Mouse (Mus musculus) gastrocnemius, postnatal 36 days (tissue): Measurements from ENCODE around the gene Tars2. TPM values are rescaled to one million over a fixed set of nuclear protein-coding genes. Genes with fewer than 3 reads are reported as not detected.
A peak's percentile ranks its signal among the peaks of the same experiment; 100 is the strongest.
"Not testable (repeated sequence)": the region's sequence is repeated elsewhere in the genome, so short reads cannot be mapped to it uniquely, and the experiment has no call there.

Source experiments
- DNase-seq, 2 experiments: peaks; one replicate each; pipeline ENCODE4 v3.0.0; 2022
- intact Hi-C: fragments of 180-260 bp; cut with DNase I; formaldehyde crosslinking; loops from one replicate; pipeline ENCODE4 v1.15.1; 2025
- microRNA-seq, 2 experiments: library from miRNA; unstranded; fragments of <30 nt; microRNA quantifications; one replicate each; pipeline ENCODE4 v1.2.0; 2021
- total RNA-seq, 2 experiments: library from RNA; stranded (reverse); gene quantifications; 2 replicates each; pipeline ENCODE4 v1.2.3; 2021

Gene Tars2
- total RNA-seq, 2 experiments from 2014 or later, result 28.0 to 28.7 TPM

DNA sequence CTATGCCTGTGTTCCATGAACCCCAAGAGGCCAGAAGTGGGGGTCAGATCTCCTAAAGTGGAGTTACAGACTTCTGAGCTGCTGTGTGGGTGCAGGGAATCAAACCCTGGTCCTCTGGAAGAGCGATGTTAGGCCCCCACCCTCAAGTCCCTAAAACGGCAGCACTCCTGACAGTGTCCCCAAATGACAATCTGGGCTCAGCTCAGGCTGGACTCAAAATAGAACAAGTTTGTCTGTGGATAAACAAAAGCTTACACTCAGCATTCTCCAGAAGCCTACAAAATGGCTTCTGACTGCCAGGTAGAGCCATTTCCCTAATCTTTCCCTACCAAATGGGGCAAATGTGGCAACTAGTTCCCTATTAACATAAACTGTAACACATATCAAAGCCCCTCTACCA lies 58.9 kb downstream of the Tars2 start:
- DNase-seq, result no peak
- intact Hi-C loops, result loop anchor here (5.0 kb wide), 1 partner anchor 66 kb away; no protein-coding TSS in a partner anchor

DNA sequence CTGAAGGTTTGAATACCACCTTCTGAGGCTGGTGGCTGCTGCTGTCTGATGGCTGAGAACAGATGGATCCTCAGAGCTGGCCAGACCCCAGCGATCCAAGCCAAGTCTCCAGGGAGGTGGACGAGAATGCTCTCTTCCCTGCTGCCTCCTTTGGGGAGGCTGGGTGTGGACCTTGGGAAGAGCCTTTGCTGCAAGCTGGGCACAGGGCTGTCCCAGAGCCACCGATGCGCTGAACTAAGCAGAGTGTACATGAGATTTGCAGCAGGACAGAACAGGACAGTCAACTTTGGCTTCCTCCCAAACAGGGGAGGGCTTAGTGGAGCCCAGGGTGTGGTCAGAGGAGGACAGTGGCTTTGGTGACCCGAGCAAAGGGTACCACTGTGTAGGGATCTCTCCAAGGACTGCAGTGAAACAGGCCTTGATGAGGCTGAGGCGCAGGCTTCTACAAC lies 59.7 kb downstream of the Tars2 start:
- DNase-seq, result peak in 1 of 2 experiments; percentile 59
- intact Hi-C loops, result loop anchor here (5.0 kb wide), 1 partner anchor 67 kb away; no protein-coding TSS in a partner anchor

DNA sequence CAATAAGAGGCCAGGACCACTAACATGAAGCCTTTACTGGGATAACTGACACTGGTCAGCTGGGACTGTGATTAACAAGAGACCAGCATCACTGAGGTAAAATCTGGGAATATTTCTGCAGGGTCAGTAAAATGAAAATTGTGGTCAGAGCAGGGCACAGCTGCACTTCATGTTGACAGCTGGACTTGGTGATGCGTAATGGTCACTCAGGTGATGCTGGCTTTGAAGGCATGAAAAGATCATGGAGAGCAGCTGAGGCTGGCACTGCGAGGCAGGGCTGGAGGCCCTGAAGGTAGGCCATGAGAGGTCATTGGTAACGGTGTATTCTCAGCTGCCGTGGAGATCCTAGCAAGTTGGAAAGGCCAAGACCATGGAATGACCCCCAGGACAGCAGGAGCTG lies 61.7 kb downstream of the Tars2 start:
- intact Hi-C loops, result no loop called here
- DNase-seq, result no peak

DNA sequence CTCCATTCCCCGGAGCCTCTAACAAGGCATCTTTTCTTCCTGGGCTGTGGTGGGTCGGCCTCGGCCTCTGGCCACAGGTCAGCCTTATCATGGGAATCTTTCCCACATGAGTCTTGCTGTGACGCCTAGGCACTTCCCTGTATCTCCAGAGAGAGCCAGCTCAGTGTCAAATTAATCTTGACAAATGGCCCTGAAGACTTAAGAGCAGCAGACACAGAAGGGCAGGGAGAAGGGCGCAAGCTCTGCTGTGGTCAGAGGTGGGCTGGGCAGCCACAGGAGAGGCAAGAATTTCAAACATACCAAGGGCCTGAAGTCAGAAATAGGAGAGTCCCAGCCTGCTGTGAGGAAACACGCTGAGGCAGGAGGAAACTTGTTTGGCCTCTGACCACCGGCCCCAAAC lies 63.6 kb downstream of the Tars2 start:
- peak in 1 of 2 experiments; percentile 21 for DNase-seq
- intact Hi-C loops, result no loop called here

DNA sequence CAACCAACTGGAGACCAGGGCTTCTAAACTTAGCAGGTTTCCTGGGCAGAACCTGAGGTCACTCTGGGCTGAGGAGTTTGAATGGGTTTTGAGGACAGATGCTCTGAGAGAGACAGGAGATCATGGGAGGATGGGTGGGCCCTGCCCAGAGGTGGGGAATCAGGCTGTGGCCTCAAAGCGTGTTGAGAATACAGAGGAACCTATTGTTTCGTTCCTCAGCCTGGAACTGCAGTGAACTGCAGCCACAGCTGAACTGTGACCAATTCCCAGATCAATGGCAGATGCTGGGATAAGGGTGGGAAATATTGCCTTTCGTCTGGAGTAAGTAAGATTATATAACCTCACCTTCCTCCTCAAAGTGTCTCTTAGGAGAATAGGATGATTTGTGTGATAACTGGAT lies 64.2 kb downstream of the Tars2 start:
- peak in 1 of 2 experiments; percentile 3 for DNase-seq
- intact Hi-C loops, result no loop called here

DNA sequence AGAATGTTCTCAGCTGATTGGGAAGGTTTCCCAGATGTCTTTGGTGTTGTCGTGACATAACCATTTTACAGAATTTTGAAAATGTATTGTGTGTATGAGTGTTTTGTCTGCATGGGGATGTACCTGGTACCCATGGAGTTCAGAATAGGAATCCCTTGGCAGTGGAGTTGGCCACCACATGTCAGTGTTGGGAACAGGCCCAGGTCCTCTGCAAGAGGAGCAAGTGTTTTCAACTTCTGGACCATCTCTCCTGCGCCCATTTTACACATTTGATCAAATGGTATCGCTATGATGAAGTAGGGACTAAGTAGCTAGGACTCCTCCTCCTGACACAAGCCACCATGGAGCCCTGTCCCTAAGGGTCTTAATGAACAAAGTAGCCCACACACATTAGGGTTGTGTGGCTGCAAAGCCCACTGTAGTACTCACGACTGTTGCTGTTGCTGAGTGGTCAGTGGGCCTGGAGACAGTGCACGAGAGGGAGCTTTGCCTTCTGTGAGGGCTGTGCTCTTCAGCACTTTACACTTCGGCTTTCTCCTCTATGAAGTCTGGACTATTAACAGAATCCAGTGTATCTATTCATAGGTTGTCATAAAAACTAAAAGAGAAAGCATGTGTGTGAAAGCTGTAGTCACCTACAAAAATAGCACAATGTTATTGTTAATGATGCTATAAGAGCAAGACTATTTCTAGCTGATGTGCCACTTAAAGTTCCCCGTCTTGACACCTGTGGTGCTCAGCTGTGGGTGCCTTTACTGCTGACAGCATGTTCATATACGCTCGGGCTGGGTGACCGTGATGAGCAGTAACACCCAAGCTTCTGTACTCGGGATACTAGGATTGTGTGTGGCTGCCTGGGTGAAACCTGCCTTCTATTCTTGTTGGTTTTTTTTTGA lies 65.0 kb downstream of the Tars2 start:
- DNase-seq, result no peak
- intact Hi-C loops, result no loop called here

DNA sequence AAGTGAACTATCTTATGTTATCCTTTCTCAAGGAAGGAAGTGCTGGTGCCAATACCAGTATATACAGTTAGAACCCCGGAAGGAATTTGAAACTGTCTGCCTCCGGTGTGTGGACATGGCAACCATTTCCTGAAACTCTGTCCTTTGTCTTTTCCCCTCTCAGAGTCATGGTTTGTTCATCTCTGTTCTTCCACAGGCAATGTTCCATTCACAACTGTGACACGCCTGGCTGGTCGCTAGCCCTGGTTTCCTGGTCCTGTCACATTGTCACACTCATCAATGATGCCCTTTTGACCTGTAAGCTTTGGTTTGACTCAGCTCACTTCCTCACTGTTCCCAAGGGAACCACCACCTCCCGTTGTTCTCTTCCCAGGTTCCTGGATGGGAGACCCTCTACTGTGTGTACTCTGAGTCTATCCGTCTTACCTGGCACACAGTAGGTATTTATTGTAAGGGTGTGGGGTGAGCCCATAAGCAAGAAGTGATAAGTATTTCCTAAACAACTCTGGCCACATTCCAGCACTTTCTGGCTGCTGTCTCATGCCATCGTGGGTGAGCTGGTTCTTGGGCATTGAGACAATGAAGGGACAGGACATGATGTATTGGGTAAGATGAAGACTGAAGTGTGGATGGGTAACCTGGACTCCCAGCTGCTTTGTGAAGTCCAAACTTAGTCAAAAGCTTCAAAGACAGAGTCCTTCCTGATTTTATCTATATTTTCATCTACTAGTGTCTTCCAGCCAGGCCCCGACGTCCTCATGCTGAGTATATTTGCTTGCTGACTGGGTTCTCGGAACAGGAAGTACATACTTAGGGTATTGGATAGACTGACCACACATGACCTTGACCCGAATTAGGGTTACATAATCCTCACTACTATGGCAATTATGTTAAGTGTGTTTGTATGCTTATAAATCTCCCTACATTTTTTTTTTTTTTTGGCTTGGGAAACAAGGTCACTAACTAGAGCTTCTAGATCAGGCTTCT lies 65.9 kb downstream of the Tars2 start:
- intact Hi-C loops, result no loop called here
- DNase-seq, result no peak

DNA sequence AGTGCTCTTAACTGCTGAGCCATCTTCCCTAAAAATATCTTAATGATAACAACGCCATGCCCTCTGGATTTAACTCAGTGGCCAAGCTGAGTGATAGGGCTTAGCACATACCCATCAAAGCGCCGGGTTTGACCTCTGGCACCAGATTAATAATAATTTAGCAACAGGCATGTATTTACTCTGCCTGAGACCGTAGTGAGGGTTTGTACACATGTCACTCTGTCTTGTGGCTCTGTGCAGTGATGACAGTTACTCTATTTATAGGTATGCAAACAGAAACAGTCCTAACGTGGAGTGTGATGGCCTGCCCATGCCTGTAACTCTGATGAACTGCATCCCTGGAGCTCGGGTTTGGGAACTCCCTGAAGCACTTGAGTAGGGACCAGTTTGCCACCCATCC lies 67.3 kb downstream of the Tars2 start:
- intact Hi-C loops, result no loop called here
- DNase-seq, result peak in 1 of 2 experiments; percentile 7

DNA sequence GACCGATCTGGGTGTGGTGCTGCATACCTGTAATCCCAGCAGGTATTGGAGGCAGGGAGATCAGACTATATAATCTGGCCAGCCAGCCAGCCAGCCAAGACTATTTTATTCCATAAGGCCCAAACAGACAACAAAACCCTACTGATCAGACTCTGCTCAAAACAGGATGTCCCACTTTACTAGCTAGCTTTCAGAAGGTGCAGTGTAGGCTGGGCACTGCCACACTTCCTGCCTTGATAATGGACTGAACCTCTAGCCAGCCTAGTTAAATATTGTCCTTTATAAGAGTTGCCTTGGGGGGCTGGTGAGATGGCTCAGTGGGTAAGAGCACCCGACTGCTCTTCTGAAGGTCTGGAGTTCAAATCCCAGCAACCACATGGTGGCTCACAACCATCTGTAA lies 69.5 kb downstream of the Tars2 start:
- intact Hi-C loops, result not testable (repeated sequence)

More for the DNA sequence above, 69.5 kb downstream of the Tars2 start:
- DNase-seq, result not testable (repeated sequence)

Small RNAs within 50 kb of the gene (microRNA-seq; reads per million reads assigned to microRNA genes)
- gene Mir7014, result 0 to 0.36 reads per million in 2 experiments

Other genes starting within 250 kb of the Tars2 start
- 1 to 10 TPM; 3.0 to 5.9 TPM for gene Ctss, start 233.4 kb downstream of the Tars2 start, total RNA-seq
- not detected for gene Hormad1, start 200.5 kb downstream of the Tars2 start, total RNA-seq
- gene Golph3l, start 171.3 kb downstream of the Tars2 start, total RNA-seq, result 10 to 100 TPM in 1 of 2 experiments, 1 to 10 TPM in 1; 8.0 to 10.1 TPM
- gene Ensa, start 135.2 kb downstream of the Tars2 start, total RNA-seq, result 10 to 100 TPM; 85.6 to 96.1 TPM
- 100 to 1,000 TPM; 109 to 130 TPM for gene Mcl1, start 101.4 kb downstream of the Tars2 start, total RNA-seq
- 10 to 100 TPM; 25.7 to 41.2 TPM for gene Adamtsl4, start 72.3 kb downstream of the Tars2 start, total RNA-seq
- 10 to 100 TPM; 14.3 to 28.4 TPM for gene Ecm1, start 20.6 kb downstream of the Tars2 start, total RNA-seq
- gene Rprd2, start 58.7 kb upstream of the Tars2 start, total RNA-seq, result 10 to 100 TPM; 27.8 to 36.1 TPM
- 10 to 100 TPM; 12.5 to 14.5 TPM for gene Prpf3, start 95.7 kb upstream of the Tars2 start, total RNA-seq
- gene Mrps21, start 111.3 kb upstream of the Tars2 start, total RNA-seq, result 100 to 1,000 TPM; 289 to 304 TPM
- gene Ciart, start 122.0 kb upstream of the Tars2 start, total RNA-seq, result 1 to 10 TPM; 4.4 to 7.9 TPM
- 1 to 10 TPM; 1.8 to 4.0 TPM for gene BC028528, start 131.8 kb upstream of the Tars2 start, total RNA-seq
- gene Aph1a, start 133.8 kb upstream of the Tars2 start, total RNA-seq, result 10 to 100 TPM; 41.7 to 48.0 TPM
- gene Car14, start 144.5 kb upstream of the Tars2 start, total RNA-seq, result 10 to 100 TPM; 71.9 to 92.1 TPM
- gene Anp32e, start 169.0 kb upstream of the Tars2 start, total RNA-seq, result 10 to 100 TPM; 67.1 to 71.1 TPM
- 10 to 100 TPM; 17.6 to 23.6 TPM for gene Plekho1, start 235.8 kb upstream of the Tars2 start, total RNA-seq